Mouse (Mus musculus) hindbrain, embryonic 10.5 days (tissue): Measurements from ENCODE around the gene Galp. TPM values are rescaled to one million over a fixed set of nuclear protein-coding genes. Genes with fewer than 3 reads are reported as not detected.
A peak's percentile ranks its signal among the peaks of the same experiment; 100 is the strongest.
"Not testable (repeated sequence)": the region's sequence is repeated elsewhere in the genome, so short reads cannot be mapped to it uniquely, and the experiment has no call there.

Source experiments
- DNase-seq: peaks from one replicate; pipeline ENCODE4 v3.0.0-alpha.2; 2017; ENCODE audit warnings: low spot score
- H3K27ac ChIP-seq: fragments of 300-500 bp; sonication (generic); 2 replicates; pipeline ENCODE4 v1.5.1; 2016; ENCODE audit warnings: mild to moderate bottlenecking, moderate library complexity
- H3K27me3 ChIP-seq: fragments of 300-500 bp; sonication (generic); 2 replicates; pipeline ENCODE4 v1.6.1; 2016; ENCODE audit warnings: mild to moderate bottlenecking; ENCODE audit not compliant: poor library complexity, insufficient read depth, severe bottlenecking
- H3K36me3 ChIP-seq: fragments of 300-500 bp; sonication (generic); 2 replicates; pipeline ENCODE4 v1.6.1; 2016; ENCODE audit warnings: mild to moderate bottlenecking, moderate library complexity
- H3K4me1 ChIP-seq: fragments of 300-500 bp; sonication (generic); replicated peaks from 2 replicates; pipeline ENCODE4 v1.6.1; 2016; ENCODE audit warnings: mild to moderate bottlenecking
- H3K4me3 ChIP-seq: fragments of 300-500 bp; sonication (generic); 2 replicates; pipeline ENCODE4 v1.5.1; 2016; ENCODE audit warnings: mild to moderate bottlenecking, moderate library complexity
- H3K9me3 ChIP-seq: fragments of 300-500 bp; sonication (generic); 2 replicates; pipeline ENCODE4 v1.6.1; 2016; ENCODE audit warnings: mild to moderate bottlenecking, moderate library complexity
- WGBS: fragments of 180-500 bp; shearing (Covaris S2); methylation state at CpG from one replicate; pipeline ENCODE4 v1.1.7; 2016; 5-methylcytosine and 5-hydroxymethylcytosine counted together
- polyA plus RNA-seq: library from polyadenylated mRNA; unstranded; fragments of >200 nt; fragmentation: Nextera tagmentation; extraction: Ambion mirVana; gene quantifications from 2 replicates; pipeline ENCODE4 v1.2.1, GENCODE M21; 2016

Galp gene
- polyA plus RNA-seq, 1 experiment from 2014 or later: not detected

DNA sequence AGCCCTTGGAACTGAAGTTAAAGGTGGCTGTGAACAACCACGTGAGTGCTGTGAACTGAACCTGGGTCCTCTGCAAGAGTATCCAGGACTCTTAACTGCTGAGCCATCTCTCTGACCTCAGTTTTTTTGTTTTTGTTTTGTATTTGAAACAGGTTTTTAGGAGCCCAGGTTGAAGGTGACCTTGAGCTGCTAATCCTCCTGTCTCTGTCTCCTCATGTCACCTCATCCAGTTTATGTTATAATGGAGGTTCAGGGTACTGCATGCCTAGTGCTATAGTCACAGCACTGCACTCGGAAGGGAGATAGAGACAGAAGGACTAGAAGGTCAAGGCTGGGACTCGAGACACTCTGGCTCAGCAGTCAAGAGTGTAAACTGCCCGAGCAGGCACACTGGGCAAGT, 34.7 kb upstream of the Galp start:
- 80% methylated on average over 4 of the region's 4 CpGs for WGBS

DNA sequence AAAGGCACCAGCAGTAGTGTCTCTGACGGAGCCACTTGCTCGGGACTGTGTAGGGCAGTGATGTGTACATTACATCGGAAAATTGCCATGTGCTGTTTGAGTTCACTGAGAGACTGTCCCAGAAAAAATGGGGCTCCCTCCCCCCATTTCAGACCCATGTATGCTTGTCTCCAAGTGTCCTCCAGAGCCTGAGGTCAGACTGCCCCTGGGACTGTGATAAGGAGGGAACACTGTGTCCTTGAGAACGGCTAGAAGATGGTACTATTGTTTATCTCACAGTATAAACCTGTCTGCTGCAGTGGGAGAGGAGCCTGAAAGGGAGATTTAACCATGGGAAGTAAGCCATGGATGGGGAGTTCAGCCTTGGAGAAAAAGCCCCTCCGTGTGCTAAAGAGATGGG, 32.2 kb upstream of the Galp start:
- no peak for DNase-seq
- Histone ChIP-seq H3K27me3 (no peaks in the 10 kb centered on the region), H3K4me1 (no peaks in the 10 kb centered on the region), H3K4me3 (no peak overlapping the region), H3K36me3 (no peaks in the 10 kb centered on the region), H3K9me3 (no peaks in the 10 kb centered on the region), H3K27ac (no peak overlapping the region)
- 72% methylated on average over 5 of the region's 5 CpGs for WGBS

More for the DNA sequence above, 34.7 kb upstream of the Galp start:
- DNase-seq: no peak
- H3K4me1 ChIP-seq: no peaks in the 10 kb centered on the region
- no peak overlapping the region for H3K27ac ChIP-seq
- H3K4me3 ChIP-seq: no peak overlapping the region
- no peaks in the 10 kb centered on the region for H3K36me3 ChIP-seq
- no peaks in the 10 kb centered on the region for H3K9me3 ChIP-seq
- no peaks in the 10 kb centered on the region for H3K27me3 ChIP-seq

DNA sequence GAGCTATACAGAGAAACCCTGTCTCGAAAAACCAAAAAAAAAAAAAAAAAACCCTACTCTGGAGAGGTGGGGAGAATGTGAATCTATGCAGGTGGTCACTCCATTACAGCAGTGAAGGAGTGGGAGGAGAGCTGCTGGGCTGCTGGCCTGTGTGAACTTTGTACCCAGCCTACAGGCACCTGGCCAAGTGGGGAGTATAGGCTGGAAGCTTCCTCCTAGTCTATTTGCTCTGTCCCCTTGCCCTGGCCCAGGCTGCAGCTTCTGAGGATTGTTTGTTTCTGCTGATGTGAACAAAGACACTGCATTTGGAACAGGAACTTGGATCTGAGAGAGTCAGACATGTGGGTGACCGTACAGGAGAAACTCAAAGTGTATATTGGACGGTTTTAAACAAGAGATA, 27.5 kb upstream of the Galp start:
- Histone ChIP-seq H3K36me3 (no peaks in the 10 kb centered on the region), H3K9me3 (no peaks in the 10 kb centered on the region), H3K27me3 (no peaks in the 10 kb centered on the region), H3K4me3 (no peak overlapping the region), H3K4me1 (peaks cover 10% of the 10 kb centered on the region), H3K27ac (no peak overlapping the region)
- DNase-seq: no peak
- 83% methylated on average over 3 of the region's 3 CpGs for WGBS

DNA sequence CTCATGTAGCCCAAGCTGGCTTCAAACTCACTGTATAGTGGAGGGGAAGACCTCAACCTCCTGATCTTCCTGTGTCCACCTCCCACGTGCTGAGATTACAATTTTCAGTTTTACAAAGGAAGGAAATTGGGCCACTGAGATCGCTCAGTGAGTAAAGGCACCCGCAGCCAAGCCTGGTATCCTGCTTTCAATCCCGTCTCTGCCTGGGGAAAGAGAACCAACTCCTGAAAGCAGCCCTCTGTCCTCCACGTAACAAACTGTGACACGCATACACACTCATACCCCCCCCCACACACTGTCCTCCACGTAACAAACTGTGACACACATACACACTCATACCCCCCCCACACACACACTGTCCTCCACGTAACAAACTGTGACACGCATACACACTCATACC, 26.5 kb upstream of the Galp start:
- Histone ChIP-seq H3K9me3 (no peaks in the 10 kb centered on the region), H3K36me3 (peaks cover 6% of the 10 kb centered on the region), H3K4me1 (peaks cover 10% of the 10 kb centered on the region), H3K27ac (no peak overlapping the region), H3K27me3 (no peaks in the 10 kb centered on the region), H3K4me3 (no peak overlapping the region)
- DNase-seq: no peak
- 90% methylated on average over 9 of the region's 9 CpGs for WGBS

DNA sequence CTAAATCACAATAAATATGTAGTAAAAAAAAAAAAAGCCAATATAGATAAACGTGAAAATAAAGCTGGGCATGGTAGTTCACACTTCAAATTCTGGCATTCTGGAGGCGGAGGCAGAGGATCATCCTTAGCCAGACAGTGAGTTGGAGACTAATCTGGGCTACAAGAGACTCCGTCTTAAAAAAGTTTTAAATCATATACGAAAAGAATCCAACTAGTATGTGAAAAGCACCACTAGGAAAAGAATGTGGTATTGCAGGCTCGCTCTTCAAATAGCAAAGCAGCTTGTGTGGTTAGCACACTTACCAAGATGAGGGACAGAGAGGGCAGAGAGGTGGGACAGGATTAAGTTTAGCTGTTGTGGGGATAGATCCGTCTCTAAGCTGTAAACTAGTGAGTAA, 26.0 kb upstream of the Galp start:
- peak overlapping the region; percentile 78 for H3K4me3 ChIP-seq
- DNase-seq: no peak
- H3K27ac ChIP-seq: peak overlapping the region; percentile 92
- H3K4me1 ChIP-seq: peaks cover 10% of the 10 kb centered on the region
- H3K27me3 ChIP-seq: no peaks in the 10 kb centered on the region
- H3K36me3 ChIP-seq: peaks cover 10% of the 10 kb centered on the region
- no peaks in the 10 kb centered on the region for H3K9me3 ChIP-seq
- WGBS: 56% methylated on average over 6 of the region's 6 CpGs

DNA sequence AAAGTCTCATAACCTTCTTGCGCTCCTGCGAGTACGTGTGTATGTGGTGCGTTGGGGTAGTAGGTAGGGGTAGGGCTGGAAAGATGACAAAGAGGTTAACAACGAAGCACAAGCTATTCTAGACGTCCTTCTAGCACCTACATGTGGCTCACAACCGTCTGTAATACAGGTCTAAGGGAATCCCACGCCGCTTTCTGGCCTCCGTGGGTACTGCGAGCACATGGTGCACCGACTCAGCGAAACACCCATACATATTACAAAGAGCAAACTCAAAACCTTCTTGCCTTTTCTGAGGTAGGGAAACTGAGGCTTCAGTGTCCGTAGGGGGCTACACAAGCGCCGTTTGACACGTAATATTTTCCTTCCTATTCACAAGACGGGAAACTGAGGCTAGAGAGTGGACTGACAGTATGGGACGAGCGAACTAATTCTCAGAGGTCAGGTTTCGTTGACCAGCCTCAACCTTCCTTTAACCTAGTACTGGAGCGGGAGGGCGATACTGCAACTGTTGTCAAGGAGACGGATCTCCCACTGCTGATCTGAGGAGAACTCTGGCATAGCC, 25.4 kb upstream of the Galp start:
- 1% methylated on average over 24 of the region's 24 CpGs for WGBS
- H3K27ac ChIP-seq: peak overlapping the region; percentile 92
- DNase-seq: peak; percentile 67
- H3K9me3 ChIP-seq: no peaks in the 10 kb centered on the region
- H3K4me3 ChIP-seq: peak overlapping the region; percentile 78
- H3K4me1 ChIP-seq: peaks cover 10% of the 10 kb centered on the region
- H3K36me3 ChIP-seq: peaks cover 12% of the 10 kb centered on the region
- H3K27me3 ChIP-seq: no peaks in the 10 kb centered on the region

DNA sequence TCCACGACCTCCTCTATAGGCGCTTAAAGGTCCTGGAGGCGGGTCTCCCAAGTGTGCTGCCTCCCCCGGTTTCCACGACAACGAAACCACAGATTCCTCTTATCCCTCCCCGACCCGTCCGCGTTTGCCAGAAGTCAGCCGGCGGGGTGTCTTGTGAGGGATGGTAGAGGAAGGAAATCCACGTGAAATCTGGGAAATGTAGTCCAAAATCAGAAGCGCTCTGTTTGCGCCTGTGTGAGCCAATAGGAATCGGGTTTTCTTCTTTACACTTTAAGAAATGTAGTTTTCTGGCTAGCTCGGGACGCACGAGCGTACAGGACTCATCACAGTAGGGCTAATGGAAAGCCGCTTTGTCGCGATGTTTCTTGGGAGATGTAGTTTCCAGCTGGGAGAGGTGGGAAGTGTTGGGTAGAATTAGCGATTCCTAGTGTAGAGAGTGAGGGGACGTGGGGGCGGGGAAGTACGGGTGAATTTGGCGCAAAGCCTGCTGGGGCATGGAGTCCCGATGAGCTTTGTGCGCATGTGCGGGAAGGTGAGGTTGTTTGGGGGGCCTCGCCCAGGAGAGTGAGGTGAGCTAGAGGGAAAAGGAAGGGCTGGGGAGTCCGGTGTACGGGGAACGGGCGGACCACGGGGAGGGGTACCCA, 24.8 kb upstream of the Galp start, which contains the start of gene Zfp444:
TSS of gene Zfp444 (plus strand) at position 221 of the 644 bp plus-strand sequence.
- Histone ChIP-seq H3K4me1 (peaks cover 10% of the 10 kb centered on the region), H3K4me3 (peak within 1 kb of the TSS; percentile 78), H3K36me3 (peaks cover 17% of the 10 kb centered on the region), H3K9me3 (no peaks in the 10 kb centered on the region), H3K27me3 (no peaks in the 10 kb centered on the region), H3K27ac (peak within 1 kb of the TSS; percentile 92)
- DNase-seq: peak; percentile 95
- 1% methylated on average over 37 of the region's 37 CpGs for WGBS

DNA sequence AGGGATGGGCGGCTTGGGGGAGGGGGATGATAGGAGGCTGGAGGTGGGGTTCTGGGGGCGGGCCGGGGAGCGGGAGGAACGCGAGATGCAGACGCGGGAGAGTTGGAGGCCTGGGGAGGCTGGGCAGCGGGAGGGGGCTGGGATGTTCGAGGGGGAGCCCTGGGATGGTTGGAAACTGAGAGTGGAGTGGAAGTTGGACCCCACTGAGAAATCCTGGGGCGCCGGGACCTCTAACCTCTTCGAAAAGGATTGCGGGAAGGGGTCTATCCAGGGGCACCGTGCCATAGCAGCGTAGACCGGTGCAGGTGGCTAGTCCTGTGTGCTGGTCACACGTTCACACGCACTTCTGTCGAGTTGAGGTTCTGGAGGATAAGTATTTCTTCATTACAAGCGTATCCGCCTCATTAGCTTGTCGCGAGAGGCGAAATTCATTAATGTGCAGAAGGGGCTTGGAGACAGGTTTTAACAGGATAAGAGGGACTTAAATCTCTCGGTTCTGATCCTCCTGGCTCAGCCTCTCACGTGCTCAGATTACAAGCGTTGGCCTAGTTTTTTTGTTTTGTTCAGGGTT, 24.1 kb upstream of the Galp start:
- no peak for DNase-seq
- no peaks in the 10 kb centered on the region for H3K27me3 ChIP-seq
- no peaks in the 10 kb centered on the region for H3K9me3 ChIP-seq
- H3K36me3 ChIP-seq: peaks cover 20% of the 10 kb centered on the region
- peaks cover 10% of the 10 kb centered on the region for H3K4me1 ChIP-seq
- peak overlapping the region; percentile 92 for H3K27ac ChIP-seq
- peak overlapping the region; percentile 78 for H3K4me3 ChIP-seq
- WGBS: under 1% methylated on average over 28 of the region's 28 CpGs

DNA sequence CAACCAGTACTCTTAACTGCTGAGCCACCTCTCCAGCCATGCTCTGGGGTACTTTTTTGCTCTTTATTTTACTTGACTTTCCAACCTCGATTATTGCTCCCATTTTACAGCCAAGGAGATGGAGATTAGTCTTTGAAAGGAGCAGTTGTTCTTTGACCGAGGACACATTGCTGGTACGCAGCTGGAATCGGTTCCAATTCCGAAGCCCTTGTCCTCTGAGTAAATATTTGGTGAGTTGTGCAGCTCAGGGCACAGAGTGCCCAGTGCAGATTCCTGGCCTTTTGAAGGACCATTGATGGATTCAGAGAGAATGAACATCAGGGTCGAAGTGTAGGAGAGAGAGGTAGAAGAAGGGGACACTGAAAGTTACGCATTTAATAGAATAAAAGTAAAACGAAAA, 23.0 kb upstream of the Galp start:
- Histone ChIP-seq H3K9me3 (no peaks in the 10 kb centered on the region), H3K27ac (no peak overlapping the region), H3K4me1 (peaks cover 10% of the 10 kb centered on the region), H3K36me3 (peaks cover 32% of the 10 kb centered on the region), H3K27me3 (no peaks in the 10 kb centered on the region), H3K4me3 (peak overlapping the region; percentile 78; the same call in 1 of the 2 replicates)
- 91% methylated on average over 8 of the region's 8 CpGs for WGBS
- no peak for DNase-seq

DNA sequence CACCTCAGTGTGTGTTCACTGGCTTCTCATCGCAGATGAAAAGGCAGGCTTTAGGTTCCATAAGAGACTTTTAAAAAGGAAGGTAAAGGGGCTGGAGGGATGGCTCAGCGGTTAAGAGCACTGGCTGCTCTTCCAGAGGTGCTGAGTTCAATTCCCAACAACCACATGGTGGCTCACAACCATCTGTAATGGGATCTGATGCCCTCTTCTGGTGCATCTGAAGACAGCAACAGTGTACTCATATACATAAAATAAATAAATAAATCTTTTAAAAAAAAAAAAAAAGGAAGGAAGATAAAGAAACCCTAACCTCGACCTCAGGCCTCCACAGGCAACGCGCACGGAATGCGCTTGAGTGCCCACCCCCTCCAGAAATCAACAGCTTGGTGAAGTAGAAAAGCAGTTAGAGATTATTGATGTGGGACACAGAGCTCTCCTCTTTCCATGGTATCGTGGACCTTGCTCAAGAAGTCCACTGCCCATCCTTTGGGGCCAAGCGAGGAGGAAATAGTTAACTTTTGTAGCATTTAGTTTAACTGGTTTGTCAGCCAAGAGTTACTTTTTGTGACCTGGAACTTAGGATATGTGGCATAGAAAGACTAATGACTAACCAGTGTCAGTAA, 22.4 kb upstream of the Galp start:
- 90% methylated on average over 9 of the region's 9 CpGs for WGBS
- H3K27ac ChIP-seq, H3K27me3 ChIP-seq, H3K9me3 ChIP-seq, H3K4me3 ChIP-seq, DNase-seq: not testable (repeated sequence)
- Histone ChIP-seq H3K4me1 (peaks cover 10% of the 10 kb centered on the region), H3K36me3 (peaks cover 35% of the 10 kb centered on the region)

DNA sequence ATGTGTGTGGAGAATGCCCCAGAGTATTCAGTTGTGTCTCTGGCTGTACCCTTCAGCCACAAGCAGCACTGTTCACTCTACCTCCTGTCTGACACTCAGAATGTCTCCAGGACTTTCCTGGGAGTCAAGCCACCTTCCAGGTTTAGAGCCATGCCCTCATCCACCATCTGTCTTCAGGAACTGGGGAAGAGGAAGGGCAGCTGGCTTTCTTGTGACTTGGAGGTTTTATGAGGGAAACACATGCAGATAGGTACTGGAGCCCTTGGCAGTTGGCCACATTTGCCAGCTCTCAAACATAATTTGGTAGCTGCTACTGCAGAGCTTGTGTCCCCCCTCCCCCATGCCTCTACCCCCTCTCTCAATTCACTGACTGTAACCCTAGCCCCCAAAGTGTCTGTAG, 17.9 kb upstream of the Galp start:
- H3K4me3 ChIP-seq: no peak overlapping the region
- H3K4me1 ChIP-seq: no peaks in the 10 kb centered on the region
- H3K9me3 ChIP-seq: no peaks in the 10 kb centered on the region
- peaks cover 71% of the 10 kb centered on the region for H3K36me3 ChIP-seq
- no peak for DNase-seq
- no peaks in the 10 kb centered on the region for H3K27me3 ChIP-seq
- H3K27ac ChIP-seq: no peak overlapping the region

DNA sequence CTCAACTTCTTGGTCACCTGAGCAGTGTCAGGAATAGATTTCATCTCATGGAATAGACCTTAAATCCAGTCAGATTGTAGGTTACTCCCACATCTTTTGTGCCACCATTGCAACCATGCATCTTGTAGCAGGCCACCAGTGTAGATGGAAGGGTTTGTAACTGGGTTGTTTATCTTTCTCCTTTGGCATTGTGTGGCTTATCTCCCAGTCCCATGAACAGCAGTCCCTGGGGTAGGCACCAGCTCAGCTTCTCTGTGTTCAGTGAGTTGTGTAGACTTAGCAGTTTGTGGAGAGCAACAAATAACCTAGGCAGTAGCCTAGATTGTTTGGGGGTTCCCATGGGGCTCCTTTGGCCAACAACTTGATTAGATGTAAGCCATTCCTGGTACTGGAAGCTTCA, 14.0 kb upstream of the Galp start:
- Histone ChIP-seq H3K27me3 (no peaks in the 10 kb centered on the region), H3K9me3 (0 out of 2 replicates have a peak, but pooled peaks cover 2% of the 10 kb centered on the region), H3K36me3 (peaks cover 87% of the 10 kb centered on the region), H3K27ac (no peak overlapping the region), H3K4me3 (no peak overlapping the region), H3K4me1 (no peaks in the 10 kb centered on the region)
- DNase-seq: no peak

DNA sequence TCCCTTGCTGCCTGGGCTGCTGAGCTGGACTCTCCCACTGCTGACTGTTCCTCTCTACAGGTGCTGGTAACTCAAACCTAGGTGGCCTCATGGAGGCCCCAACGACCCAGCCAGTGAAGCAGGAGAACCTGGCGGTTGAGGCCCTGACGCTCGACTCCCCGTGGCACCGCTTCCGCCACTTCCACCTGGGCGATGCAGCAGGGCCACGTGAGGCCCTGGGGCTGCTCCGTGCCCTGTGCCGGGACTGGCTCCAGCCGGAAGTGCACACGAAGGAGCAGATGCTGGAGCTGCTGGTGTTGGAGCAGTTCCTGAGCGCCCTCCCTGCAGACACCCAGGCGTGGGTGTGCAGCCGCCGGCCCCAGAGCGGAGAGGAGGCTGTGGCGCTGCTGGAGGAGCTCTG, 13.1 kb upstream of the Galp start:
- no peak overlapping the region for H3K27ac ChIP-seq
- DNase-seq: no peak
- peaks cover 87% of the 10 kb centered on the region for H3K36me3 ChIP-seq
- no peaks in the 10 kb centered on the region for H3K4me1 ChIP-seq
- H3K27me3 ChIP-seq: no peaks in the 10 kb centered on the region
- no peak overlapping the region for H3K4me3 ChIP-seq
- WGBS: 94% methylated on average over 19 of the region's 19 CpGs
- H3K9me3 ChIP-seq: 0 out of 2 replicates have a peak, but pooled peaks cover 2% of the 10 kb centered on the region
